Mouse (Mus musculus) forebrain, embryonic 14.5 days (tissue): ENCODE results near the gene Awat1. TPM values are rescaled to one million over a fixed set of nuclear protein-coding genes. Genes with fewer than 3 reads are reported as not detected.

ENCODE experiments used
- ATAC-seq: fragments of 200-750 bp; cut with Nextera tagmentation; 2 replicates; pipeline ENCODE4 v1.8.0; 2017; ENCODE audit warnings: mild to moderate bottlenecking, moderate library complexity
- DNase-seq: peaks from one replicate; pipeline ENCODE4 v3.0.0-alpha.2; 2015; ENCODE audit warnings: low spot score
- H3K27ac ChIP-seq: fragments of 300-500 bp; sonication (generic); 2 replicates; pipeline ENCODE4 v1.5.1; 2014; ENCODE audit warnings: low read depth, mild to moderate bottlenecking, control low read depth, low read length, moderate library complexity
- H3K27me3 ChIP-seq: fragments of 300-500 bp; sonication (generic); replicated peaks from 2 replicates; pipeline ENCODE4 v1.6.1; 2014; ENCODE audit warnings: low read length, control low read depth, mixed read lengths; ENCODE audit not compliant: control insufficient read depth, insufficient read depth
- H3K36me3 ChIP-seq: fragments of 300-500 bp; sonication (generic); 2 replicates; pipeline ENCODE4 v1.6.1; 2014; ENCODE audit warnings: low read length, control low read depth; ENCODE audit not compliant: control insufficient read depth, insufficient read depth
- H3K4me1 ChIP-seq: fragments of 300-500 bp; sonication (generic); 2 replicates; pipeline ENCODE4 v1.6.1; 2014; ENCODE audit warnings: antibody characterized with exemption, low read length, control low read depth; ENCODE audit not compliant: control insufficient read depth, insufficient read depth
- H3K4me2 ChIP-seq: fragments of 300-500 bp; sonication (generic); 2 replicates; pipeline ENCODE4 v1.6.1; 2014; ENCODE audit warnings: mild to moderate bottlenecking, control low read depth, low read length
- H3K4me3 ChIP-seq: fragments of 300-500 bp; sonication (generic); 2 replicates; pipeline ENCODE4 v1.5.1; 2014; ENCODE audit warnings: low read depth, low read length, control low read depth
- H3K9ac ChIP-seq: fragments of 300-500 bp; sonication (generic); 2 replicates; pipeline ENCODE4 v1.6.1; 2014; ENCODE audit warnings: mild to moderate bottlenecking, low read length, control low read depth, moderate library complexity
- H3K9me3 ChIP-seq: fragments of 300-500 bp; sonication (generic); replicated peaks from 2 replicates; pipeline ENCODE4 v1.6.1; 2016; ENCODE audit warnings: low read length, control low read depth, mixed read lengths; ENCODE audit not compliant: control insufficient read depth
- WGBS: fragments of 180-500 bp; shearing (Covaris S2); extraction: QIAGEN DNeasy Blood & Tissue Kit; methylation state at CpG from one replicate; pipeline ENCODE4 v1.1.7; 2014; 5-methylcytosine and 5-hydroxymethylcytosine counted together
- polyA plus RNA-seq: library from polyadenylated mRNA; unstranded; fragments of >200 nt; fragmentation: Nextera tagmentation; extraction: Ambion mirVana; gene quantifications from 2 replicates; pipeline ENCODE4 v1.2.1, GENCODE M21; 2014

The Awat1 gene
- not detected in 2 replicates for polyA plus RNA-seq

DNA sequence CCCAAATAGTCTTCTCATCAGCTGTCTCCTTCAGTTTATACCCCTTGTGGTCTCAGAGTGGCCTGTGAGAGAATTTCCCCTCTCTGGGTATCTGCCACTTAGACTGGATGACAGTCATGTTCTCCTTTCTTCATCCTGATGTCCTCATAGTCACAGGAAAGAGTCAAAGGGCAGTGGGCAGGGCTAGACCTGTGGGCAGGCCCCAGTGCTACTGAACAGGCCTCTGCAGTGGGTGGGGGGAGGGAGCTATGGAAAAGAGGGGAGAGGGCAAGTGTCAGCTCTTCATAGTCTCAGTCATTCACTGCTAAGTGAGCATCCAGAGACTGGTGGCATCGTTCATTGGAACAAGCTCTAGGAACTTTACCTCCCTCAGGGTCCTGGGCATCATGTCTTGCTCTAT, at the start of gene Awat1:
Gene Awat1, plus strand, starts transcription at position 301 of the 400 bp plus-strand sequence.
- ATAC-seq (no peak), DNase-seq (no peak)
- Histone ChIP-seq H3K4me2 (no peak within 1 kb of the TSS), H3K27me3 (no peaks in the 10 kb centered on the region), H3K27ac (no peak within 1 kb of the TSS), H3K36me3 (no peaks in the 10 kb centered on the region), H3K4me1 (no peaks in the 10 kb centered on the region), H3K9me3 (no peaks in the 10 kb centered on the region), H3K4me3 (no peak within 1 kb of the TSS), H3K9ac (no peak within 1 kb of the TSS)
- 96% methylated on average over 1 of the region's 1 CpGs for WGBS

DNA sequence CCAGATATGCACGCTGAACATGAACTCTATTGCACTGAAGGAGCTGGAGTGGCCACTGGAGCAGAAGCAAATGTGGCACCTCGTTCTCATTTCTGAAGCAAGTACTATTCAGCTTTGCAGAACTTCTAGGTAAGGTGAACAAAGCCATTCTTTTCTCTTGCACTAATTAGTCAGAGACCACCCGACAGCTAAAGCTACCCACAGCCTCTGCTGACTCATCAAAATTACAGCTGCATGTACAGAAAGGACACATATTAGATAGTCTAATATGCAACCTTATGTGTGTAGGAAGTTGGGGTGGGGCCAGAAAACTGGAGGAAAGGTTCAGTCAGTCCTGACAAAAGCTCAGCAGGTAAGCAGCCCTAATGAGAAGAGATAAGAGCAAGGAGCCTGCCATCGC, 47.6 kb upstream of the Awat1 start, which contains the start of gene Dgat2l6:
Gene Dgat2l6, plus strand, starts transcription at position 368 of the 400 bp plus-strand sequence.
- no peak within 1 kb of the TSS for H3K4me2 ChIP-seq
- ATAC-seq (no peak), DNase-seq (no peak)
- no peak within 1 kb of the TSS for H3K9ac ChIP-seq
- no peaks in the 10 kb centered on the region for H3K9me3 ChIP-seq
- H3K27ac ChIP-seq = no peak within 1 kb of the TSS
- no peaks in the 10 kb centered on the region for H3K4me1 ChIP-seq
- H3K36me3 ChIP-seq = no peaks in the 10 kb centered on the region
- WGBS = 58% methylated on average over 4 of the region's 4 CpGs
- no peaks in the 10 kb centered on the region for H3K27me3 ChIP-seq
- no peak within 1 kb of the TSS for H3K4me3 ChIP-seq

DNA sequence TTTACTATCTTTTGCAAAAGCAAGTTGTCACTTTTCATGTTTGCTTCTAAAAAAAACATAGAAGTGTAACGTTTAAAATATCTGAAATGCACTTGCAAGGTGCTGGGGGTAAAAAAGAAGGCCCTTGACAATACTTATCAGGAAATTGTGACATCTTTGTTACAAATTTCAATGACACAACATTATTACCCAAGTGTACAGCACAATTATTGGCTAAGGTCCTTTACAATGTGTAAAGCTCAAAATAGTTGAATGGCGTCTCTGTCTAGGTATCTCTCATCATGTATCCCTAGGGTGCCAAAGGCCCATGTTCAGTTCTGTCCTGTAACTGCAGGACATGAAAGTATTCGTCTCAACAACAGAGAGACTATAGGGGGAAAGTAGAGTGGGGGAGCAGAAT, 16.0 kb upstream of the Awat1 start:
- no peaks in the 10 kb centered on the region for H3K27me3 ChIP-seq
- no peak overlapping the region for H3K4me2 ChIP-seq
- H3K4me3 ChIP-seq = no peak overlapping the region
- 76% methylated on average over 3 of the region's 3 CpGs for WGBS
- DNase-seq (no peak), ATAC-seq (no peak)
- H3K36me3 ChIP-seq = no peaks in the 10 kb centered on the region
- no peak overlapping the region for H3K9ac ChIP-seq
- H3K27ac ChIP-seq = no peak overlapping the region
- no peaks in the 10 kb centered on the region for H3K4me1 ChIP-seq
- no peaks in the 10 kb centered on the region for H3K9me3 ChIP-seq

DNA sequence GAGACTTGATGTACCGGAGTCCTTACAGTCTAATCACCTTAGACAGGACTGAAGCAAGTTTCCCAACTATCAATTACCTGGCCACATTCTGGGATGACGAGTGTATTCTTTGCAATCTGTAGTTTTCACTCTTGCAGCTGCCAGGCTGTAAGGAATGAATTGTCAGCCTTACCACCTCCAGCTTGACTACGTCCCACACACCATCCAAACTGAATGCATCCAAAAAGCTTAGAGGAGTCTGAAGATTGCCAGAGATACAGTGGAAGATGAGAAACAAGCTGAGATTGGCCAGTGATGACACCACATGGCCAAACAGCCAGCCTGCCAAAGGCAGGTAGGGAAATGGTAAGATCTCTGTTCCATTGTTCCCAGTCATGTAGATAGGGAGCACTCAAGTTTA, 6.4 kb upstream of the Awat1 start:
- Histone ChIP-seq H3K36me3 (no peaks in the 10 kb centered on the region), H3K9me3 (no peaks in the 10 kb centered on the region), H3K9ac (no peak overlapping the region), H3K27me3 (no peaks in the 10 kb centered on the region), H3K27ac (no peak overlapping the region), H3K4me1 (no peaks in the 10 kb centered on the region), H3K4me3 (no peak overlapping the region), H3K4me2 (no peak overlapping the region)
- 88% methylated on average over 3 of the region's 3 CpGs for WGBS
- ATAC-seq (no peak), DNase-seq (no peak)

DNA sequence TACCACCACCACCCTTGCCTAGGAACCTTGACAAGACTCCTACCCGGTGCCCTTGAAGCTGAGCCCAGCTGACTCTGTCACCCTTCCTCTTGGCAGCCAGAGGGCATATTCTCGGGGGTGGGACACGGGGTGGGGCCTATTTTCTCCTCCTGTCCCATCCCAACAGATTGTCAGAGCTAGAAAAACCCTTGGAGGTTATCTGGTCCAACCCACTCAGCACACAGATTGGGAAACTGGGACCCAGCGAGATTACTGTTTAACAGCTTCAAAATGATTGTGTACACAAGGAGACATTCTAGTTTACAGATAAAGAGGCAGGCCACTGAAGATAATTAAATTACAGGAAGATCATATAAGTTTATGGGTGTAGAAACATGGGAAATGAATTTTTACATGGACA, 22.7 kb downstream of the Awat1 start, which contains the start of gene P2ry4:
Gene P2ry4, minus strand, starts transcription at position 79 of the 400 bp plus-strand sequence.
- DNase-seq (no peak), ATAC-seq (no peak)
- no peaks in the 10 kb centered on the region for H3K36me3 ChIP-seq
- H3K9me3 ChIP-seq = no peaks in the 10 kb centered on the region
- H3K27ac ChIP-seq = no peak within 1 kb of the TSS
- no peaks in the 10 kb centered on the region for H3K27me3 ChIP-seq
- H3K4me2 ChIP-seq = no peak within 1 kb of the TSS
- WGBS = 61% methylated on average over 4 of the region's 4 CpGs
- H3K9ac ChIP-seq = no peak within 1 kb of the TSS
- H3K4me3 ChIP-seq = no peak within 1 kb of the TSS
- no peaks in the 10 kb centered on the region for H3K4me1 ChIP-seq

DNA sequence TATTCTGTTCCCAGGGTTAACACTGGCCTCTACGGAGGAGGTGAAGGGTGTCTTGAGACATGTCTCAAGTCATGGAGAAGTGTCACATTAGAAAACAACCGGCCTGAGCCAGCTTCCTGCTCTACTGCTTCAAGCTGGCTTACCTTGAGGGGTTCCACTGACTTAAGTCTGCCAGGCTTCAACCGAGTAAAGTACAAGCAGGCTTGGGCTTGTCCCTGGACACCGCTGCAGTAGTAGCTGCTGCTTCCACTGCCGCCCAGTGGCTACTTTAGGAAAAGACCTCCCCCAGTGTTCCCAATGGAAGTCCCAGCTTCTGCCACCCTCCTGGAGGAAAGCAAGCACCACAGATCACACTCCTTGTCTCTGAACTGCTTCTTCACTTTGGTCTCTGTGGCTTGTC, 25.4 kb downstream of the Awat1 start:
- 30% methylated on average over 5 of the region's 5 CpGs for WGBS

DNA sequence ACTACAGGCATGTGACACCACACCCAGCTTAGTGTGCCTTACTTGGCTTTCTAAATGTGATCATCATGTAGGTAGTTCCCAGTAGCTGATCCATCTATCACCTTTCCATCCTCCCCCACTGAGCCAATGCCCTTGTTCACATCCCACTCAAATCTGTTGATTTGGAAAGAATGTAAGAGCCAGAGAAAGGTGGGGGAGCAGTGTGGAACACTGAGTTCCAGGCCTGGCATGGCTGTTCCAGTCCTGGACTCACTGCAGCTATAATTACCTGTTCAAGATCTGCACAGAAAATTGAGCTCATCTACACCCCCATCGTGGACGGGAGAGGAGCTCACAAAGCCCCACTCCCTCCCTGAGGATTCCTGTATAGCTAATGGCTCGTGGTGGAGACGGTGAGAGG, 27.7 kb downstream of the Awat1 start:
- DNase-seq (no peak), ATAC-seq (no peak)
- no peaks in the 10 kb centered on the region for H3K27me3 ChIP-seq
- H3K4me2 ChIP-seq = no peak overlapping the region
- H3K9ac ChIP-seq = no peak overlapping the region
- no peaks in the 10 kb centered on the region for H3K9me3 ChIP-seq
- H3K4me1 ChIP-seq = no peaks in the 10 kb centered on the region
- H3K36me3 ChIP-seq = no peaks in the 10 kb centered on the region
- no peak overlapping the region for H3K27ac ChIP-seq
- H3K4me3 ChIP-seq = no peak overlapping the region
- 66% methylated on average over 4 of the region's 4 CpGs for WGBS

More for the DNA sequence above, 25.4 kb downstream of the Awat1 start:
- ATAC-seq = no peak
- Histone ChIP-seq H3K9me3 (no peaks in the 10 kb centered on the region), H3K4me1 (no peaks in the 10 kb centered on the region), H3K36me3 (no peaks in the 10 kb centered on the region), H3K4me3 (no peak overlapping the region), H3K9ac (no peak overlapping the region), H3K27ac (no peak overlapping the region), H3K27me3 (no peaks in the 10 kb centered on the region), H3K4me2 (no peak overlapping the region)
- DNase-seq = peak; percentile 46

DNA sequence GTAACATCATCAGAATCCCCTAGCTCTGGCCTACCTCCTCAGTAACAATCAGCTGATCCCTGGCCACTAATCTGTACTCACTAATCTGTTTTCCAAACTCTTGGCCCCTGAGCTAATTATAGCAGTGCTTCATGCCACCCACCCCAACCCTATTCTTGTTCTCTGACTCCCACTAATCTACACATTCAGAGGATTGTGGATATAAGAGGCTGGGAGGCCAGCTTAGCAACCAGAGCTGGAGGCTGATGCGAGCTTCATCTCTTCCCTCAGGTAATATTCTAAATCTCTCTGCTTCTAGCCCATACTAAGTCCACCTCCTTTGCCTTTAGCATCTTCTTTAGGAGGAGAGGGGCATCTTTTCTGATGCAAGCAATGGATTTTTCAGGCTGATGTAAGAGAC, 33.3 kb downstream of the Awat1 start, which contains the start of gene Arr3:
Gene Arr3, plus strand, starts transcription at position 184 of the 400 bp plus-strand sequence.
- no peaks in the 10 kb centered on the region for H3K9me3 ChIP-seq
- H3K27ac ChIP-seq = no peak within 1 kb of the TSS
- WGBS = 37% methylated on average over 1 of the region's 1 CpGs
- no peaks in the 10 kb centered on the region for H3K36me3 ChIP-seq
- no peak for ATAC-seq
- no peak within 1 kb of the TSS for H3K9ac ChIP-seq
- no peak within 1 kb of the TSS for H3K4me3 ChIP-seq
- DNase-seq = no peak
- H3K4me2 ChIP-seq = no peak within 1 kb of the TSS
- no peaks in the 10 kb centered on the region for H3K27me3 ChIP-seq
- no peaks in the 10 kb centered on the region for H3K4me1 ChIP-seq

DNA sequence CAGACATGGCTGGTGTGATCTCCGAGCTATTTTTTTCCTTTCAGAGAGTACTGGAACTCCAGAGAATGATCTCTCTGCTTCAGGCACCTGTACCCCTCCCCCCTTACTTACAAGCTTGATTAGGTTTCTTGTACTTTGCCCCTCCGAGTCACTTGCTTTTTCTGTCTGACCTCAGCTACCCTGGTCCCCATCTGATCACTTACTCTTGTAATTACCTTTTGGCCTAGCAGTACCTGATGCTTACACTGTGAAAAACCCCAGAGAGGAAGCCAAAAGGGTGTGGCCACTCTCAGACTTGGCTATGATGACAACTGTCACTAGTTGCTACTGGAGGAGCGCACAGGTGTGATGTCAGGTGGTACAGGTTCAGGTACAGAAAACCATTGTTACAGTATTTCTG, 46.4 kb downstream of the Awat1 start:
- ATAC-seq (no peak), DNase-seq (no peak)
- Histone ChIP-seq H3K9me3 (no peaks in the 10 kb centered on the region), H3K27ac (no peak overlapping the region), H3K9ac (no peak overlapping the region), H3K27me3 (no peaks in the 10 kb centered on the region), H3K4me2 (no peak overlapping the region), H3K4me3 (no peak overlapping the region), H3K4me1 (no peaks in the 10 kb centered on the region), H3K36me3 (peaks cover 3% of the 10 kb centered on the region; the same call in 1 of the 2 replicates)
- 70% methylated on average over 3 of the region's 3 CpGs for WGBS
